Mouse (Mus musculus) kidney, adult 10 weeks (tissue): ENCODE results near the gene Misp. TPM values are rescaled to one million over a fixed set of nuclear protein-coding genes. Genes with fewer than 3 reads are reported as not detected.

Experiments used
- polyA plus RNA-seq: library from polyadenylated mRNA; stranded (reverse); fragments of 350-450 nt; fragmentation: Illumina TruSeq; extraction: RNeasy Lipid Tissue Mini Kit (QIAGEN cat#74804); gene quantifications from one replicate; pipeline ENCODE4 v1.2.3, GENCODE M21; 2014; ENCODE audit warnings: low read depth, low replicate concordance

Misp gene
- polyA plus RNA-seq = 0.49 TPM

DNA sequence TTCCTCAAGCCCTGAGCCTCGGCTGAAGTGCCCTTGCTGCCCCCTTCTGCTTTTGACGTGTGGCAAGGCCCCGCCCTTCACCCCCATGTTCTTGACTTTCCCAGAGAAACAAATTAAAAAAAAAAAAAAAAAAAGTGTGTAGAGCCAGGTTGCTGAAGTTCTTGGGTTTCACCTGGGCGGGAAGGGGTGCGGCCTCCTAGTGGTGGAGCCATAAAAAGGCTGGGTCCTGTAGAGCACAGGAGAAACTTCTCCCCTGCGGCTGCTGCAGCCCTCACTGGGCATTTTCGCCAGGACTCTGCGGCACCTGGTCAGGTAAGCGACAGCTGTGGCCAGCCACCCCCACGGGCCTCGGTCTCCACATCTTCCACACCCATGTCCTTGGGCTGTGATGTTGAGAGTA lies at the start of gene Misp:
Misp (plus strand) TSS at position 208 of the 400 bp plus-strand sequence.

DNA sequence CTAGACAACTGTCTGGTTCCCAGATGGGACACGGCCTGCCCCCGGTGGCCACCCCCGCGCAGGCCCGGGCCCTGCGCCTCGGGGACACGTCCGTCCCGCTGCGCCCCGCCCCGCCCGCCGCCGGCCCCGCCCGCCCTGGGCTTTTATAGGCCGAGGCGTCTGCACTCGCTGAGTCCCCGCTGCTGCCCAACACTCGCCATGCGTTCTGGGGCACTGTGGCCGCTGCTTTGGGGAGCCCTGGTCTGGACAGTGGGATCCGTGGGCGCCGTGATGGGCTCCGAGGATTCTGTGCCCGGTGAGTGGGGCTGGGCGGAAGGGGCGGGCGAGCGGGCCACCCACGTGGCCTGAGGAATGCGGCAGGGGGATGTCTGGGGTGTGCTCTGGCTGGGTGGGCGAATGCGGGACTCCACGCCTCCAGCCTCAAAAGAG lies 43.7 kb upstream of the Misp start, which contains the start of gene Fstl3:
Fstl3 (plus strand) TSS at position 170 of the 429 bp plus-strand sequence.

DNA sequence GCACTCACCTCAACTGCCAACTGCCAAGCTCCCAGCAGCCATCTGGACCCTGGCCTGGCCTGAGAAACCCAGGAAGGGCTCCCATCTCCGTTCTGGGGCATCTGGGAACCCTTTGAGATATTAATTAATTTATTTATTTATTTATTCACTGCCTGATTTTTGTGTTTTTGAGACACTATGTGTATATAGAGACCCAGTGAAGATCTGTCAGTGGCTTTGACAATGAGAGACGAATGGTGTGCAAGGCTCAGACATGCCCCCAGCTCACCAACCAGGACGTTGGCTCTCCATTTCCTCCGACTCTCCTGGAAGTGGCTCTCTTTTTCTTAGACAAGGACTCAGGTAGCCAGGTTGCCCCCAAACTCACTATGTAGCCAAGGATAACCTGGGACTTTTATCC lies 29.9 kb upstream of the Misp start, which contains the start of gene Prss57:
Prss57 (minus strand) TSS at position 101 of the 400 bp plus-strand sequence.

DNA sequence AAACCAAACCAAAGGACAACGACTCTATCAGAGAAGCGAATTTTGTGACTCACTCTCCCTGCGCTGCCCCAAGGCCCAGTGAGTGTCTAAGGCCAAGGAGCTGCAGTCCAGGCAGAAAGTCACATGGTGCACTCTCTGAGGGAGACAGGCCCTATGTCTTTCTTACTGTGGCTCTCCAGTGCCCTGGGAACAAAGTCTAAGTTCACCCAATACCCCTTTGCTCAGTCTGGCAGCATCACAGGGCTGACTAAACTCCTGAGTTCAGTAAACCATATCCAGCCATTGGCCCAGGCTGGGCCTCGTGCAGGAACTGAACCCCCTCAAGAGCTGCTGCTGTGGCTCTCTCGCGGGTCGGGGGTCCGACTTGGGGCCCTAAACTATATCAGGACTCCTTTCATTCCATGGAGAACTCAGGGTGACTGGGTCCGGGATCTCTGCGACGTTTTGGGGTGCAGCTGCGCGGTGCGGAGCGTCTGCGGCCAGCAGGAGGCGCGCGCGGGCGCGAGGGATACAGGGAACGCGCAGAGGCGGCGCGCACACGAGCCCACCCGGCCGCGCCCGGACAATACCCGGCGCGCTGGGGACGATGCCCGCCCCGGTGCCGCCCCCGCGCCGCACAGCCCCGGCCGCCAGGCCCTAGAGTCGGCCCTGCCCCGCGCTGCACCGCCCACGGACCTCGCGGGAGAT lies 27.6 kb upstream of the Misp start, which contains the start of gene Palm:
Palm (plus strand) TSS at position 522 of the 687 bp plus-strand sequence.

DNA sequence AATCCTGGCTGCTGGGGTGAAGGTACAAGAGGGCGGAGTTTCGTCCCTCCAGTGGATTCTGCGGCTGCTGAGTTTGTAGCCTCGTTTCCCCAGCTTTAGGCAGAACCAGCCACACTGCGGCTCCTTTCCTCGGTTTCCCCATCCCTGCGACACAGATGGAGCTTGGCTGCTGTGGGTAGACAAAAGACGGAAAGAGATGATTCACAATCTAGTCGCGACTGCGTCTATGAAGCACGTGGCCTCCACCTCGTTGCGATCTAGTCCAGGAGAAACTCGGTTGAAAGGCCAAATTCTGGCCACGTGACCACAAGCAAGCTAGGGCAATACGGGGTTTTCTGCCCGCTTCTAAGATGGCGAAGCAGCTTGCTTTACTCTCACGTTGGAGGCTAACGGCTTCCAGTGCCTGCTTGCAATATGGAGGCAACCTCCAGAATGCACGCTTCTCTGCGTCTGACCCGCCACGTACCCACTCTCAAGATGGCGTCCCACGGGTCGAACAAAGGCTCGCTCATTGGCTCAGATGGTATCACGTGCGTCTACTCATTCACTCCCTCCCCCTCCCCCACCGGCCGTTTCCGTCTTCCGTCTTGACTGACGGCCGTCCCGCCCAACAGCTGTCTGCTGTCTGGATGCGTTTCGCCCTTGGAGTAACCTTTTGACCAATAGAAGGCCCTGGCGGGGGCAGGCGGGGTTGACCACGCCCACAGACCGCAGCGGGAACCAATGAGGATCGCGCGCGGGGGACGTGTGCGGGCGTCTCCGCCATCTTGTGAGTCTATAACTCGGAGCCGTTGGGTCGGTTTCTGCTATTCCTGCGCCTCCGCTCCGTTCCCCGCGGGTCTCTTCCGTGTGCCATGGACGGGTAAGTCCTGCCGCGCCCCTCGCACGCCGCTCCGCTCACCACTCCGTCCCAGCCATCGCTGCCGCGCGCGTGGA lies 33.3 kb downstream of the Misp start, which contains the start of gene Ptbp1:
Ptbp1 (plus strand) TSS at position 568 of the 936 bp plus-strand sequence.

DNA sequence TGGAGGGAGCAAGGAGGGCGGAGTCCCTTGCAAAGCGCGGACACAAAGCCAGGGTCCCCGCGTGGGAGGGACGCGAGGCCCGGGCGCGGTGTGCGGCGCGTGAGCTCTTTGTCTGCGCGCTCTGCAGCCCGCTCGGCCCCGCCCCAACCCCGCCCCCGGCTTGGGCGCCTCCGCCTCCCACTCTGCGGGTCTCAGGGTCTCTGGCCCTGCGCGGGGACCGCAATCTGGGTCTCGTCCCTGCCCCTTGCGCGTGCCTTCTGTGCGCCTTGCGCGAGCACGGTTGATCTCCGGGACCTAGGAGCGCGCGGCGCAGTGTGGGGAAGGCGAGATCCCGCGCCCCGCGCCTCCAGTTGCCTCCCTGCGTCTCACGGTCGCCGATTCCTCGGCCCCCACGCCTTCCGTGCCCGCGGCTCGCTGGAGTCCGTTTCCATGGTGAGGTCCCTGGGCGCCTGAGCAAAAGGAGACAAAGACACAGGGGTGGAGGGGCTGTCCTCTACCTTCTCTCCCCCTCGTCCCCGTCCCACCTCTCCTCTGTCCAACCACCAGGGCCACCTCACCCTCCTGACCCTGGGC lies 53.6 kb downstream of the Misp start, which contains the start of the genes Prtn3 and Plppr3:
Prtn3 (plus strand) TSS at position 187 of the 573 bp plus-strand sequence.
Plppr3 (minus strand) TSS at position 345 of the 573 bp plus-strand sequence.

Other genes starting within 250 kb of the Misp start
- not detected for gene Theg, start 233.7 kb upstream of the Misp start, polyA plus RNA-seq
- gene C2cd4c, start 207.0 kb upstream of the Misp start, polyA plus RNA-seq = not detected
- gene Shc2, start 183.1 kb upstream of the Misp start, polyA plus RNA-seq = not detected
- gene Odf3l2, start 175.3 kb upstream of the Misp start, polyA plus RNA-seq = not detected
- gene Madcam1, start 156.4 kb upstream of the Misp start, polyA plus RNA-seq = not detected
- not detected for gene Tpgs1, start 151.6 kb upstream of the Misp start, polyA plus RNA-seq
- gene Cdc34, start 138.8 kb upstream of the Misp start, polyA plus RNA-seq = not detected
- gene Gzmm, start 132.0 kb upstream of the Misp start, polyA plus RNA-seq = not detected
- 293 TPM for gene Bsg, start 116.5 kb upstream of the Misp start, polyA plus RNA-seq
- not detected for gene Hcn2, start 104.4 kb upstream of the Misp start, polyA plus RNA-seq
- 4.2 TPM for gene Polrmt, start 74.4 kb upstream of the Misp start, polyA plus RNA-seq
- gene Fgf22, start 65.9 kb upstream of the Misp start, polyA plus RNA-seq = not detected
- gene Rnf126, start 54.0 kb upstream of the Misp start, polyA plus RNA-seq = 0.36 TPM
- 2.6 TPM for gene Fstl3, start 43.7 kb upstream of the Misp start, polyA plus RNA-seq
- not detected for gene Prss57, start 30.0 kb upstream of the Misp start, polyA plus RNA-seq
- gene Palm, start 27.4 kb upstream of the Misp start, polyA plus RNA-seq = 1.1 TPM
- 40.9 TPM for gene Ptbp1, start 33.4 kb downstream of the Misp start, polyA plus RNA-seq
- not detected for gene Prtn3, start 53.5 kb downstream of the Misp start, polyA plus RNA-seq
- not detected for gene Plppr3, start 53.6 kb downstream of the Misp start, polyA plus RNA-seq
- not detected for gene Elane, start 65.3 kb downstream of the Misp start, polyA plus RNA-seq
- gene Cfd, start 69.9 kb downstream of the Misp start, polyA plus RNA-seq = not detected
- gene Med16, start 87.9 kb downstream of the Misp start, polyA plus RNA-seq = 0.20 TPM
- not detected for gene Gm26602, start 89.9 kb downstream of the Misp start, polyA plus RNA-seq
- 0.16 TPM for gene Kiss1r, start 96.0 kb downstream of the Misp start, polyA plus RNA-seq
- 6.4 TPM for gene R3hdm4, start 100.2 kb downstream of the Misp start, polyA plus RNA-seq
- 3.1 TPM for gene Arid3a, start 106.1 kb downstream of the Misp start, polyA plus RNA-seq
- gene Wdr18, start 139.2 kb downstream of the Misp start, polyA plus RNA-seq = 1.7 TPM
- not detected for gene Grin3b, start 149.7 kb downstream of the Misp start, polyA plus RNA-seq
- gene Tmem259, start 163.3 kb downstream of the Misp start, polyA plus RNA-seq = 0.40 TPM
- 3.0 TPM for gene Cnn2, start 167.6 kb downstream of the Misp start, polyA plus RNA-seq
- gene Abca7, start 175.5 kb downstream of the Misp start, polyA plus RNA-seq = 0.12 TPM
- not detected for gene Arhgap45, start 195.7 kb downstream of the Misp start, polyA plus RNA-seq
- 0.32 TPM for gene Polr2e, start 218.8 kb downstream of the Misp start, polyA plus RNA-seq
- 92.2 TPM for gene Gpx4, start 226.2 kb downstream of the Misp start, polyA plus RNA-seq